Mouse (Mus musculus): Measurements from ENCODE around the gene Eps8l3.

The Eps8l3 gene

DNA sequence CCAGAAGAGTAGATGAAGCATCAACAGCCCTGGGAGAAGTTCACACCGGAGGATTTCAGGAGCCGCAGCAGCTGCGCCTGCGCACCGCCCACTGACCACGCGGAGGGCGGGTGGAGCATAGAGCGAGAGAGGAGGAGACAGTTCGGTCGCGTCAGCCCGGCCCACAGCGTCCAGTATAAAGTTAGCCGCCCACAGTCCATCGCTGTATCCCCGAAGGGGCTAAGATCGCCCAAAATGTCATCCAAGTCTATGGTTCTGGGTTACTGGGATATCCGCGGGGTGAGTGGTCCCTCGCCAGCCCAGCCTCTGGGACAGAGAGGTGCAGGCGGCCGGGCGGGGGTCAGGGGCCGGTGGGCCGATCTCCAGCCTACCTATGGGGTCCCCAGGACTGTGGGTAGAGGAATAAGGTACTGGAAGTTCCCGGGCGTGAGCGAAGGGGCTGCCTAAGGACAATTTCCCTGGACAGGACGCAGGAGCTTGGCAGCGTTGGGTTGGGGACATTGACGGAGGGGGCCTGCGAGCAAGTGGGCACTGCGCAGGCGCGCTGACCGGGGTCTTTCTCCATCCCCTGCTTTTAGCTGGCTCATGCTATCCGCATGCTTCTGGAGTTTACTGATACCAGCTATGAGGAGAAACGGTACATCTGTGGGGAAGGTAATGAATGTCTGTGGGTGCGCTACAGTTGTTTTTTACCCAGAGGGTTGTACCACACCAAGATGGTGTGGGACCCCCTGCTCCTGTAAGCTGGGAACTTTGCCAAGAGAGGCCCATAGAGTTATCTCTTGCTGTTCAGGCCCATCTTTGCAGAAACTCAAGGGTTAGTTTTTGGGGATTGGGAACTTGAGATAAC, 18.9 kb downstream of the Eps8l3 start, which contains the start of gene Gstm5:
Gene Gstm5 (plus strand): TSS at position 102 of the 850 bp plus-strand sequence.
- peak; percentile 84 for DNase-seq (ENCODE audit: low spot score)

DNA sequence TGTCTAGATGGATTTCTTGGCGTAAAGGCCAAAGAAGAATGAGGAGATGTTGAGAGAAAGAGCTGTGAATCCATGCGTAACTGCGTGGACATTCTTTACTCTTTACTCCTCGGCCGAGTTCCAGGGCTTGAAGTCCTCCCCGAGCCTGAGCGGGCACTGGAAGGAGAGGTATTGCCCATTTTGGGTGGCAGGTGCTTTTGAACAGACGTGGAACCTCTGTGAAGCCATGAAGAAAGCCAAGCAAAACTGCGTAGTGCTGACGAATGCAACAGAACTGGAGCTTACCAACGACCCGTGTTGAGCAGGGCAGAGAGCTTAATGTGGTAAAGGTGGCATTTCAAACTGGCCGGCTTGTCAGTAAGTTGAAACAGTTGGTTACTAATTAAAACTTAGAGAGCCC, 21.7 kb downstream of the Eps8l3 start:
- DNase-seq (ENCODE audit: low spot score) = no peak

DNA sequence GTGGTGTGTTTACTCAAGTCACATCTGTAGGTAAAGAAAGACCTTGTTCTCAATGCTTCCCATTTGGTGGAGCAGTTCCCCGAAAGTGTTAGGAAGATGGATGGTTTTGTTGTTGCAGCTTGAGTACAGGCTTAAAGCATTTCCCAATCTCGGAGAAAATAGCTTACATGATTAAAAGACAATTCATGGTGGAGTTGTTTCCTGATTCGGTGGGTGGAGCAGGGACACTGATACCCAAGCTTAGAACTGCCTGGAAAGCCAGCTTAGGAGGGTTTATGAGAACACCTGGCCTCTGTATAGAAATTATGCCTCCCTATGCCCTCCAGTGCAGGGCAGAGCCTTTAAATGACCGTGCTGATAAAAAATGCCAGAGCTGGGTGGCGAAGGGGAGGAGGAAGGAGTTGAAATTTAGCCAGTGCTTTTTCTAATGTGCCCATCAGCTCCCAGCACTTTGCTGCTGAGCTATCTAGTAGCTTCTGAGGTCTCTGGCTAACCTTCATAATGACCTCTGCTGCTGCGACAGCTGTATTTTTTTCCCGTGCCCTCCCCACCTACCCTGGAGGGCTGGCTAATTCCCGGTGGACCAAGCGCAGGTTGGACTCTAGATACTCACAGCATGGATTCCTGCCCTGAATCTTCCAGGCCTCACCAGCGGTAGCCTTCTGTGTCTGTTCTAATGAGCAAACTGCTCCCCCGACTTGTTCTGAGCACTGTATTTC, 24.1 kb downstream of the Eps8l3 start:
- no peak for DNase-seq (ENCODE audit: low spot score)

DNA sequence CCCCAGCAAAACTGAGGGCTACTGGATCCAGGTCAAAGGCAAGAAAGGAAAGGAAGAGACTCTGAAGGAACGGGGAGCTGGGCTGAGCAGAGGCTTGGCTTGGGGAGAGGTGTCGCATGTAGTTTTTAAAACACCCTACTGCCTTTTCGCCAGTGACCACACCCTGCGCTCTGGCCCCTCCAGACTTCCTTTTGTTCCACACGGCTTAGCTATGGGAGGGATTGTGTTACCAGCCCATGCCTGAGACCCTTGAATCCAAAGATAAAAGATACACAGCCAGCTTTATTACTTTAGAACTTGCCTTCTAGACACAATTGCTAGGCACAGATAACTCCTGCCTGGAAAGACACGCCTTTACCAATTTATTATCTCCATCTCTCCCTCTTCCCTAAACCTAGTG, 28.9 kb downstream of the Eps8l3 start:
- DNase-seq (ENCODE audit: low spot score) = no peak

DNA sequence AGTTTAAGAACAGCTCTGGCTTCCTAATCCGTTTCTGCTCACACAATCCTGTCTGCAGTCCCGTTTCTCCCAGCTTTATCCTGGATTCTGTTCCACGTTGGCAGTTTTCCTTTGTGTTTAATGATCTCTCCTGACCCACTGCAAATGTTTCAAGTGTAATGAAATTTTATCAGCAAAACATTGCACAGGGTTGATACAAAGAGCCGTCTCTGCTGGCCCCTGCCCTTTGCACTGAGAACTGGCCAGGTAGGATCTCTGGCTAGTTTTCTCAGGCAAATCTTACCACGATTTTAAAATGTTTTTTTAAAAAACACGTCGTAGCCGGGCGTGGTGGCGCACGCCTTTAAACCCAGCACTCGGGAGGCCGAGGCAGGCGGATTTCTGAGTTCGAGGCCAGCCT, 39.6 kb downstream of the Eps8l3 start:
- DNase-seq (ENCODE audit: low spot score) = no peak

DNA sequence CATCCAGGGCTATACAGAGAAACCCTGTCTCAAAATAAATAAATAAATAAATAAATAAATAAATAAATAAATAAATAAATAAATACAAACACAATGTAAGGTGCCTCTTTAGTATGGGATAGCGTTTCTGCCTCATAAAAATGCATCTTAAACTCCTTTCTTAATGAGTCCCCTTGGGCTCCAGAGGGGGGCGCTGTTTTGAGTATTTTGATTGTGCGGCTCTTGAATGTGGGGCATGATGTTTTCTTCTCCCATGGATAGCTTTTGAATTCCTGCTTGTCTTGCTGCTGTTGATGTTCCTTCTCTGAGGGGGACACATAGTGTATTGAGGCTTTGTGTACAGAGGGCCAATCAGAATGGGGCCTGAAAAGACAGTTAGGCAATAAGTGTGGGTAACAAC, 40.1 kb downstream of the Eps8l3 start:
- no peak for DNase-seq (ENCODE audit: low spot score)

DNA sequence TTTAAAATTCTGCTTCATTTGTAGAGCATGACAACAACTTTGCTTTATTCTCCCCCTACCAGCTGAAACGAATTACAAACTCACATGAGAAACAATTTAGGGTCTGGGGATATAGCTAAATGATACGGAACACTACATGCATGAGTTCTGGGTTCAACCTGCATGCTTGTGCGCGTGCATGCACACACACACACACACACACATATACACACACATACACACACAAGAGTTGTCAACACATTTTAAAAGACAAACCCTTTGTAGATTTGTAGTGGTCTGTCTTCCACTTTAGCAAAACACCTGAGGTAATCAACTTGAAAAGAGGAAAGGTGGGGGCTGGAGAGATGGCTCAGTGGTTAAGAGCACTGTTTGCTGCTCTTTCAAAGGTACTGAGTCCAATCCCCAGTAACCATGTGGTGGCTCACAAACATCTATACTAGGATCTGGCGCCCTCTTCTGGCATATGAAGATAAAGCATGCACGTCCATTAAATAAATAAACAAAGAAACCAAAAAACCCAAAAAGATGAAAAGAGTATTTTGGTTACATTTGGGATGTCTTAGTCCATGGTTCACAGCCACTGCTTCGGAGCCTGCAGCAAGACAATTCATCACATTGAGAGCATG, 40.9 kb downstream of the Eps8l3 start:
- DNase-seq (ENCODE audit: low spot score) = no peak

DNA sequence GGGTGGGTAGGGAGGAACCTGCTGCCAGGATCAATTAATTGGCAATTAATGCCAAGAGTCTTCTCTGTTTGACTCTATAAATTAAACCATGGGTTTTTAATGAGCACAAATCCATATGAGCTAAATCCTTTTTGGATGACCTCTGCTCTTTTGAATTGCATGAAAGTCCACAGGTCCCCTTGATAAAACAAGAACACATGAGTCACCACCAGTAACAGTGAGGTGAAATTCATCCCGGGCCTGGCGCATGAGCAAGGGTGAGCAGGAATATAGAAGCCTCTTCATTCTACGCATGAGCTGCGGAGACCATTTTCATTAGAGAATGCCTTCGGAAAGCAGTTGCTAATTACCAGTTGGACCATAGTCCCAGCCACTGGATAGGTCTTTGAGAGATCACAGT, 43.3 kb downstream of the Eps8l3 start:
- no peak for DNase-seq (ENCODE audit: low spot score)

DNA sequence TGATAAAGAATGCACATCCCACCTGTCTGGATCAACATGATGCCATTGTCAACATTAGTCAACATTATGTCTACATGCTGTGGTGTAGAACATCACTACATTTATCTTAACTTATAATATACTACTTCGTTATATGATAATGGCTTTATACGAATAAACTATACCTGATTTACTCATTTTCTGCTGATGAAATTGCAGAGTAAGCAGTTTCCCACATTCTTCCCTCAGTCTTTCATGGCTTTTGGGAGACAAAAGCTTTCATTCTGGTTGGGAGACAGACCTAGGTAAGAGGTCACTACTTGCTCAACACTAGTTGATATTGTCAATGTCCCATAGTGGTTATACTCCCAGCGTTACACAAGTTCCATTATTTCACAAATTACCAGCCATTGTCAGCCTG, 48.3 kb downstream of the Eps8l3 start:
- DNase-seq (ENCODE audit: low spot score) = no peak

DNA sequence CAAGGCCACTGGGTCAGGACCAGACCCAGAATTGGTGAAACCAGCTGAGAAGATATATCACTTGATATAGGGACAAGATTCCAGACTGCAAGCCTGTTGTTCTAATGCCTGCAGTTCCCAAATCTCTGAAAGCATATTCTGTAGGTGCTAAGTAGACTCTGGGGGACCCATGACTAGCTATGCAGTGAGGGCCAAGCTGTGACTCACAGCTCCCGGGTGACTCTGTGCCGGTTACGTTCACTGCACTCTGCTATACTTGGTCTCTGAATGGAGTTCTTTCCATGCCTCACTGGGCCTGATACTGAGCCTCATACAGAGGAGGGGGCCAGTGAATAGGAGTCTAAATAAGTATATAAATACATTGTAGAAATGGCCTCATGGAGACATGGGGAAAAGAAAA, 50.8 kb downstream of the Eps8l3 start:
- no peak for DNase-seq (ENCODE audit: low spot score)

DNA sequence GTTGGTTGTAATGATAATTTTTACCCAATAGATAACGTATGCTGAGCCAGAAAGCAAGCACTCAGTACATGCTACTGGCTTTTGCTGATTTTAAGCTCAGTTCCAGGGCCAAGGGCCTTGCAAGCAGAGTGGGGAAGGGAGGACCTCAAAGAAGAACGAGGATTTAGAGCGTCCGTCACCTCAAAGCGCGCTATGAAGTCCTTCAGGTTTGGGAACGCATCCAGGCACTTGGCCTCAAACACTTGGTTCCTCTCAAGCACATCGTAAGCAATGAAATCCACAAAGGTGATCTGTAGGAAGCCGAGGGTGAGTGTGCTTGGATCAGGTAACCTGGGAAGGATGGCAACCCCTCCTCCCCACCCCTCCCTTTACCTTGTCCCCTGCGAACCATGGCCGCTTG, 51.7 kb downstream of the Eps8l3 start:
- DNase-seq (ENCODE audit: low spot score) = no peak

DNA sequence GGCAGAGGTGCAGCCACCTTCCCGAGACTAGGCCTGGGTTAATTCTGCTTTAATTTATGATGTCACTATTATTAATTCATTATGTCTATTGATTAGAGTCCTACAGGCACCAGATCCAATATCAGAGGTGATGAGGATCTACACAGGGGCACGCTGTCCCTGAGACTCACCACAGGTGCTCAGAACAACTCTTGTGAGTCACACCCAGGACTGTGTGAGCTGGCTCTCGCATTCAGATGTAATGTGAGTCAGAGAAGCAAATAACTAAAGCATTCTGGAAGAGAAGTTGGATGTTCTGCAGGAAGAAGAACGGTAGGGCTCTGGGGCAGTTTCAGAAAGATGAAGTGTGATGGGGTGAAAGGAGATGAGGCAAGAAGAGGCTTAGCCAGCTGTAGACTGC, 52.2 kb downstream of the Eps8l3 start:
- DNase-seq (ENCODE audit: low spot score) = no peak

DNA sequence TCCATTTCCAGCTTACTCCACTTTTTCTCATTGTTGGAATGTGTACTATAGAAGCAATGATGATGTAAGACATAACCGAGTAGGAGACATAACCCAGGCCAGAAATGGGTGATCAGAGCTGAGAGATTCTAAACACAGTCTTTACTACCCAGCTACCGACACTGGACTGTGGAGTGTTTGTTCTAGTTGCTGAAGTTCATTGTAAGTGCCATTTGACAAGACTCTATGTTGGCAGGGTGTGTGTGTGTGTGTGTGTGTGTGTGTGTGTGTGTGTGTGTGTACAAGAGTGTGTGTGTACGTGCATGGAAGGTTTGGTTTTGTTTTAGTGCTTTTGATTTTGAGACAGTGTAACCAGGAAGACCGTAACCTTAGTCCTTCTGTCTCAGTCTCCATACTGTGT, 52.7 kb downstream of the Eps8l3 start:
- DNase-seq (ENCODE audit: low spot score) = no peak

DNA sequence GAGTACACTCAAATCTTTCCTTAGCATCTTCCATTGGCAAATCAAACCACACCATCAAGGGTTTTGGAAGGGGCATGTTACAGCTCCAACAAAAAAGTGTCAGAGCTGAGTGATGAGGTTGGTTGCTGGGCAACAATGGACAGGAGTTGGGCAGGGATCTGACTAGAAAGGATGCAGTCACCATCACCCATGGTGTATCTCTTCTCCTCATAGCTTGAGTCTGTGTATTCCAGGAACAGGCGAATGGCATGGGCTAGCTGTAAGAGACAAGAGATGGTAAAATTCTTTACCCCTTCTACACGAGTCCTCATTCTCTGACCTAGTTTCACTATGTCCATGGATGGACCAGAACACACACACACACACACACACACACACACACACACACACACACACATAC, 54.1 kb downstream of the Eps8l3 start:
- DNase-seq (ENCODE audit: low spot score) = no peak

DNA sequence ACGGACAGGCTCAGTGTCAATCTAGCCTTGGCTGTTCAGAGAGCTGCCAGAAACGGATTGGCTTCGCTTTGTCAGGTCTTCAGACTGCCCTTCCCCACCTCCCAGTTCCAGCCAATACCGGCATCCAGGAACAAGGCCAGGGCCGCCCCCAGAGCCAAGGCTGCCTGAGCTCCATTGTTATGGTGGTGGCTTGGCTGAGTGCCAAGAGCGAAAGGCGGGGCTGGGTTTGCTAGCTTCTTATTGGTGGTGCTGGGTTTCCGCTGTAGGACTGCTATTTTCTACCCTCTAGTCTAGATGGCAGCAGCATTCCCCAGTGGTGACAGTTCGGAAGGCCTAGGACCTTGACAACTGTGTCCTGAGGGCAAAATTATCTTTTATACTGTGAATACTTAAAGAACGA, 54.6 kb downstream of the Eps8l3 start, which contains the start of gene Gstm7:
Gene Gstm7 (minus strand): TSS at position 148 of the 400 bp plus-strand sequence.
- peak; percentile 94 for DNase-seq (ENCODE audit: low spot score)

DNA sequence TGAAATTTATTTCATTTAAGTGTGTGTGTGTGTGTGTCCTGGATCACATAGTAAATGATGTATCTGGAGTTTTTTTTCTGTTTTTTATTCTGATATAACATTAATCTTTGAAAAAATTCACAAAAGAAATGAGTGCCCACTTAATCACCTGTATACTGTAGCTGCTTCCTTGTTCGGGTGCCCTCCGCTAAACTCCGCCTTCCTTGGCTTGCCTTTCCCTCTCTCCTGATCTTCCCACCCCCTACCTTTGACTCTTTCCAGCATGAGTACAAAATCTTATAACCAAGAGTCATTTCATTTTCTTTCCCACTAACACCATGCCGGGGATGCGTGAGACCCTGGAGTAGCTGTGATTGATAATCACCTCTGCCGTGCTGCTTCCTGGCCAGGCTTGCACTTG, 55.1 kb downstream of the Eps8l3 start:
- DNase-seq (ENCODE audit: low spot score) = no peak

DNA sequence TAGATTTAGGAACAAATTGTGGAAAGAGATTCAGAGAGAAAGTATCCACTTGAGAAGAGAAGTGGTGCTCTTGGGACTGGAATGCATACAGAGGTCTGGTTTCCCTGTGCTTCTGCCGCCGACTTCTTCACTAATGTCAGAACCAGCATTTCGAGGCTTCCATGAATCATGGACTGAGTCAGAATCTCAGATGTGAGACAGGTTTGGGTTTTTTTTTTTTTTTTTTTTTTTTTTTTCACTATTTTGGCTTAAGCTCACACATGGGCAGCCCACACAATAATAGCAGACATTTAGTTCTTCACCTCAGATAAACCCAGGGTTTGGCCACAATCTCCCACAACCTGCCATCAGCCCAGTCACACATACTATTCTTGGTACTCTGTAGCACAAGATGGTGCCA, 58.2 kb downstream of the Eps8l3 start:
- no peak for DNase-seq (ENCODE audit: low spot score)

DNA sequence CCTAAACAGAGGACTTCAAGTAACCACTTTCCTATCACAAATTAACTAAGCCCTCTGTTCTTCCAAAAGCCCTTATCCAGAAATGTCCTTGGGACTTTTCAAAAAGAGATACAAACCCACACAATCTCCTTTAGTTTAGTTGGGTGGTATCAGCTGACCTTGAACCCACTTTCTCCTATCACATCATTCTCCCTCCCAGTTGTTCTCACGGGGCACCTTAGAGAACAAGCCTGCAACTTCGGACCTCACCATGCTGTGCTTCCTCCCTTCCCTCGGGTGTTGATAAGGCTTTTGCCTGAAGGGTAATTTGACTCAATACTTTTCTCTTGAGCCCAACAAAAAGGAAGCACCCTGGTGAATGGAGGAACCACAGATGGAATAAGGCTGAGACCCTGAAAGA, 58.9 kb downstream of the Eps8l3 start:
- peak; percentile 77 for DNase-seq (ENCODE audit: low spot score)

DNA sequence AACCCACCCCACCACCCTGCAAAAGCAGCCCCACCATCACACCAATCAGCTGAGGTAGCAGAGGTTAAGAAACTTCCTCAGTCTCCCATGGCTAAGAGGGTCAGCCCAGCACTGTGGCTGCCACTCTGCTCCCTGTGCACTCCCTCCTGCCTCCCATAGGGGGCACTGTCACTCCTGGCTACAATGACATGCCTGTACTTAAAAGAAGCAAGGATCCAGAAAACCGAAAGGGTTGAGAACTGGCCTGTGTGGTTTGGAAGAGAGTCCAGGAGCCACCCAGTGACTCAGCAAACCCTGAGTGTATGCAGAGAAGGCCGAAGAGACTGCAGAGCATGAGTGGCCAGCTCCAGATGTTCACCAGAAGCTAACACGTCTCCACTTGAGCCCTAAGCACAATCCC, 62.4 kb downstream of the Eps8l3 start:
- peak; percentile 64 for DNase-seq (ENCODE audit: low spot score)

DNA sequence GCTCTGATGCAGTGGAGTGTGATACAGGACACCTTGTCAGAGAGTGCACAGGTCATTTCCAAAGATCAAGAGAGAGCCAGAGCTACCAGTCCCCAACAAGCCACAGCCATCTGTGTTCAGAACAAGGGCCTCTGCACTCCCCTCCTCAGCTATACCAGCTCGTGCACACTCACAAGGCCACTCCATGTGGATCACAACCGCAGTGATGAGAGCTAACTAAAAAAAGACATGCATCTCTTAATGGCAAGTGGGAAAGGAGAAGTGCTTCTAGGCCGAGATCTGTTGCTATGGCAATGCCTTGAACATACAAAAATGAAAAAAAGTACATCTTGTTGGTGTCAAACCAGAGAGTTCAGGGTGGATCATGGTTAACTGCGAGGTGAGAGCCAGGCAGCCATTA, 62.8 kb downstream of the Eps8l3 start:
- no peak for DNase-seq (ENCODE audit: low spot score)

DNA sequence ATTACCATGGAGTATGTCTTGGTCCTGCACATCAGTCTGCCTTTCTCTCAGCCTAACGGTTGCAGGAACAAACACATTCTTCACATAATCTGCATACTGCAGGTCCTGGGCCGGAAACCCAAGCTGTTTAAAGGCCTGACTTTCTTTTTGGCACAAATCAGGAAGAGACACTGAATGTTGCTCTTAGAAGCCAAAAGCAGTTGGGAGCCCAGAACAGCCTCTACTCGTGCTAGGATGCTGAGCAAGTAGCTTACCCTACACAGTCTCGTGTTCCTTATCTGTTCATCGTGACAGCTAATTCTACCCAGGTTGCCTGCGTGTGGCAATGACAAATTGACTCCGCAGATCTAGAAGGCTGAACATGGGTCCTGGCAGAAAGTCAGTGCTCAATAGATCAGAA, 63.5 kb downstream of the Eps8l3 start:
- DNase-seq (ENCODE audit: low spot score) = no peak

DNA sequence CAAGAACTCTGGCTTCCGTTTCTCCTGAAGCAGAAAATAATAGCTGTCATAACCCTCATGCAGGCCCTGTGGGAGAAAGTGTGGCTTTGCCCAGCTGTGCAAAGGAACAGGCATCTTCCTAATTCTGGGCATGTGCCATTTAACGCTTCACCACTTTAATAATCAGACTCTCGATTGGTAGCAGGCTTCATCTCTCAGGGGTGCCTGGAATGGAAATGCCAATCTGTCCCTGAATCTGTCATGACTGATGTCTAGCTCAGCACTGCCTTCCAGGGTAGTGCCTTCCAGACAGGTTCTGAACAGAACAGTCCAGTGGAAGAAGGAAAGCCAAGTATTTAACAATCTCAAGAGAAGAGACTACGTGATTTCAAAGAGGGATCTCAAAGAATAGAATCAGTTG, 64.2 kb downstream of the Eps8l3 start:
- no peak for DNase-seq (ENCODE audit: low spot score)

Measured in testis, postnatal 14 days (tissue).